In genomic region chr11:30160625-30161172, GRCm38 (mm10) we compare ENCODE assay signal across 9 mouse cellular contexts.
DNase-seq lines count a peak whose midpoint lies in the region; ATAC-seq lines count a peak whose summit lies in the region.
"Had no signal": no experiment of that assay in that cellular context is flagged by ENCODE, and none has a peak within 500 bp of the region (broad histone marks: within the 10 kb centered on the region; RNA-seq: fewer than 3 reads in every experiment).

No protein-coding gene starts in this region.

- peaks cover 41% of the 10 kb centered on the region for H3K4me1 ChIP-seq in kidney, embryonic 14.5 days (ENCODE audit: control insufficient read depth, insufficient read depth, low read length)
- peaks cover 41 to 96% of the 10 kb centered on the region in 2 experiments for H3K4me1 ChIP-seq in heart, embryonic 14.5 days (ENCODE audit: control insufficient read depth in 2 of 2, insufficient read depth in 2 of 2, low read length in 2 of 2)

- WGBS in kidney, embryonic 14.5 days: 69% methylated on average over 4 of the region's 4 CpGs
- 32% methylated on average over 4 of the region's 4 CpGs for WGBS in heart, embryonic 14.5 days

- no peak for DNase-seq in kidney, postnatal 14 days
- DNase-seq in MN1 (ENCODE audit: low spot score): peak; percentile 59
- DNase-seq in lung, postnatal 10 days: peak; percentile 43
- no peak for DNase-seq in retina, postnatal 1 day
- DNase-seq in urinary bladder, postnatal 25 days (ENCODE audit: low spot score): no peak
- DNase-seq in adipocyte (ENCODE audit: low spot score): no peak

- H3K27ac ChIP-seq in kidney, embryonic 14.5 days (ENCODE audit: low read depth, low read length): peak overlapping the region; percentile 65; the same call in 1 of the 2 replicates
- peak overlapping the region; percentile 89 to 91 for H3K27ac ChIP-seq in heart, embryonic 14.5 days (replicated peaks in 1 of 2; ENCODE audit: control insufficient read depth in 1 of 2, insufficient read depth in 1 of 2, low read depth in 2 of 2, low read length in 2 of 2)
- H3K27ac ChIP-seq: neural tube, embryonic 12.5 days had no signal

- no peak overlapping the region for H3K4me2 ChIP-seq in kidney, embryonic 14.5 days (replicated peaks; ENCODE audit: low read depth, low read length)
- 0 out of 2 replicates have a peak overlapping the region, but pooled peaks have one; percentile 0 for H3K4me2 ChIP-seq in heart, embryonic 14.5 days (ENCODE audit: low read length)
- H3K4me2 ChIP-seq: neural tube, embryonic 12.5 days had no signal

- no peak overlapping the region for H3K4me3 ChIP-seq in kidney, embryonic 14.5 days (ENCODE audit: low read length)
- H3K4me3 ChIP-seq in heart, embryonic 14.5 days (ENCODE audit: control insufficient read depth in 1 of 2, insufficient read depth in 1 of 2, low read depth in 1 of 2, low read length in 2 of 2): no peak overlapping the region
- H3K4me3 ChIP-seq: neural tube, embryonic 12.5 days had no signal

- no peaks in the 10 kb centered on the region for H3K27me3 ChIP-seq in kidney, embryonic 14.5 days (ENCODE audit: control insufficient read depth, insufficient read depth, low read length)
- no peaks in the 10 kb centered on the region for H3K27me3 ChIP-seq in heart, embryonic 14.5 days (ENCODE audit: control insufficient read depth, insufficient read depth, low read length)
- H3K27me3 ChIP-seq: neural tube, embryonic 12.5 days had no signal

- no peaks in the 10 kb centered on the region for H3K9me3 ChIP-seq in kidney, embryonic 14.5 days (ENCODE audit: control insufficient read depth, low read length)
- H3K9me3 ChIP-seq in heart, embryonic 14.5 days (ENCODE audit: control insufficient read depth, low read length): no peaks in the 10 kb centered on the region
- H3K9me3 ChIP-seq: neural tube, embryonic 12.5 days had no signal

- ATAC-seq in kidney, embryonic 14.5 days (ENCODE audit: low FRiP score, low TSS enrichment): no peak
- ATAC-seq in heart, embryonic 14.5 days (ENCODE audit: insufficient number of reproducible peaks, insufficient read depth, low FRiP score, low read depth): no peak

- H3K36me3 ChIP-seq in kidney, embryonic 14.5 days (ENCODE audit: control insufficient read depth, insufficient read depth, low read length): peaks cover 8% of the 10 kb centered on the region; the same call in 1 of the 2 replicates
- H3K36me3 ChIP-seq in heart, embryonic 14.5 days (ENCODE audit: control insufficient read depth, insufficient read depth, low read length): peaks cover 42% of the 10 kb centered on the region

- H3K9ac ChIP-seq in kidney, embryonic 14.5 days (ENCODE audit: low read depth, low read length): no peak overlapping the region
- 0 out of 2 replicates have a peak overlapping the region, but pooled peaks have one; percentile 51 for H3K9ac ChIP-seq in heart, embryonic 14.5 days (ENCODE audit: low read length)
- H3K9ac ChIP-seq: neural tube, embryonic 12.5 days had no signal

Comparison
In these comparisons a context has a peak if more than half of its experiments do, and no peak if none do; other contexts are left out.
1. DNase-seq: peak in MN1 (single experiment) and lung, postnatal 10 days (single experiment); none in kidney, postnatal 14 days (single experiment), retina, postnatal 1 day (single experiment), urinary bladder, postnatal 25 days (single experiment) and adipocyte (single experiment).